Mouse (Mus musculus) heart, embryonic 12.5 days (tissue): Measurements from ENCODE around the gene Cd52. TPM values are rescaled to one million over a fixed set of nuclear protein-coding genes. Genes with fewer than 3 reads are reported as not detected.
A peak's percentile ranks its signal among the peaks of the same experiment; 100 is the strongest.

Source experiments
- ATAC-seq: fragments of 200-750 bp; cut with Nextera tagmentation; 2 replicates; pipeline ENCODE4 v1.8.0; 2017; ENCODE audit warnings: moderate TSS enrichment, moderate library complexity; ENCODE audit not compliant: insufficient number of reproducible peaks, low FRiP score
- H3K27ac ChIP-seq: fragments of 300-500 bp; sonication (generic); 2 replicates; pipeline ENCODE4 v1.5.1; 2016; ENCODE audit warnings: mild to moderate bottlenecking, moderate library complexity; ENCODE audit not compliant: poor library complexity, severe bottlenecking
- H3K27me3 ChIP-seq: fragments of 300-500 bp; sonication (generic); replicated peaks from 2 replicates; pipeline ENCODE4 v1.6.1; 2016; ENCODE audit warnings: mild to moderate bottlenecking, moderate library complexity
- H3K36me3 ChIP-seq: fragments of 300-500 bp; sonication (generic); 2 replicates; pipeline ENCODE4 v1.6.1; 2016; ENCODE audit warnings: mild to moderate bottlenecking, moderate library complexity
- H3K4me1 ChIP-seq: fragments of 300-500 bp; sonication (generic); replicated peaks from 2 replicates; pipeline ENCODE4 v1.6.1; 2016; ENCODE audit warnings: mild to moderate bottlenecking
- H3K4me2 ChIP-seq: fragments of 300-500 bp; sonication (generic); 2 replicates; pipeline ENCODE4 v1.6.1; 2016; ENCODE audit warnings: mild to moderate bottlenecking, moderate library complexity
- H3K4me3 ChIP-seq: fragments of 300-500 bp; sonication (generic); 2 replicates; pipeline ENCODE4 v1.5.1; 2016; ENCODE audit warnings: mild to moderate bottlenecking
- H3K9ac ChIP-seq: fragments of 300-500 bp; sonication (generic); 2 replicates; pipeline ENCODE4 v1.6.1; 2016; ENCODE audit warnings: mild to moderate bottlenecking, moderate library complexity
- H3K9me3 ChIP-seq: fragments of 300-500 bp; sonication (generic); replicated peaks from 2 replicates; pipeline ENCODE4 v1.6.1; 2016; ENCODE audit warnings: mild to moderate bottlenecking, moderate library complexity
- WGBS: fragments of 180-500 bp; shearing (Covaris S2); methylation state at CpG from one replicate; pipeline ENCODE4 v1.1.7; 2016; 5-methylcytosine and 5-hydroxymethylcytosine counted together
- polyA plus RNA-seq: library from polyadenylated mRNA; unstranded; fragments of >200 nt; fragmentation: Nextera tagmentation; extraction: Ambion mirVana; gene quantifications from 2 replicates; pipeline ENCODE4 v1.2.1, GENCODE M21; 2016

Cd52 gene
- polyA plus RNA-seq, 1 experiment from 2014 or later: 5.7 TPM

GRCm38 (mm10) chr4:134102742-134103119, 7.8 kb upstream of the Cd52 start:
- peak; percentile 12; the same call in 1 of the 2 replicates for ATAC-seq
- peak overlapping the region; percentile 74 for H3K4me2 ChIP-seq
- no peaks in the 10 kb centered on the region for H3K36me3 ChIP-seq
- WGBS: 2% methylated on average over 21 of the region's 21 CpGs
- H3K4me3 ChIP-seq: peak overlapping the region; percentile 71
- H3K4me1 ChIP-seq: peaks cover 12% of the 10 kb centered on the region; the same call in 1 of the 2 replicates
- no peaks in the 10 kb centered on the region for H3K9me3 ChIP-seq
- no peak overlapping the region for H3K27ac ChIP-seq
- H3K27me3 ChIP-seq: no peaks in the 10 kb centered on the region
- H3K9ac ChIP-seq: peak overlapping the region; percentile 69

GRCm38 (mm10) chr4:134101979-134102741, 7.3 kb upstream of the Cd52 start, which contains the start of gene Ubxn11:
Gene Ubxn11, plus strand, starts transcription at chr4:134102570.
- H3K9me3 ChIP-seq: no peaks in the 10 kb centered on the region
- H3K27me3 ChIP-seq: no peaks in the 10 kb centered on the region
- ATAC-seq: peak; percentile 93
- H3K4me2 ChIP-seq: peak within 1 kb of the TSS; percentile 74
- peaks cover 12% of the 10 kb centered on the region; the same call in 1 of the 2 replicates for H3K4me1 ChIP-seq
- peak within 1 kb of the TSS; percentile 71 for H3K4me3 ChIP-seq
- peak within 1 kb of the TSS; percentile 69 for H3K9ac ChIP-seq
- H3K36me3 ChIP-seq: no peaks in the 10 kb centered on the region
- no peak within 1 kb of the TSS for H3K27ac ChIP-seq
- 17% methylated on average over 34 of the region's 34 CpGs for WGBS

GRCm38 (mm10) chr4:134100245-134100644, 5.4 kb upstream of the Cd52 start:
- no peak for ATAC-seq
- peaks cover 12% of the 10 kb centered on the region; the same call in 1 of the 2 replicates for H3K4me1 ChIP-seq
- no peaks in the 10 kb centered on the region for H3K36me3 ChIP-seq
- no peak overlapping the region for H3K4me3 ChIP-seq
- H3K4me2 ChIP-seq: no peak overlapping the region
- 75% methylated on average over 4 of the region's 4 CpGs for WGBS
- H3K9ac ChIP-seq: no peak overlapping the region
- no peaks in the 10 kb centered on the region for H3K9me3 ChIP-seq
- no peaks in the 10 kb centered on the region for H3K27me3 ChIP-seq
- H3K27ac ChIP-seq: no peak overlapping the region

GRCm38 (mm10) chr4:134098628-134099027, 3.7 kb upstream of the Cd52 start:
- Histone ChIP-seq H3K9ac (no peak overlapping the region), H3K4me1 (peaks cover 12% of the 10 kb centered on the region; the same call in 1 of the 2 replicates), H3K36me3 (no peaks in the 10 kb centered on the region), H3K9me3 (no peaks in the 10 kb centered on the region), H3K27me3 (no peaks in the 10 kb centered on the region), H3K4me2 (no peak overlapping the region), H3K27ac (no peak overlapping the region), H3K4me3 (no peak overlapping the region)
- ATAC-seq: no peak
- 37% methylated on average over 8 of the region's 8 CpGs for WGBS

GRCm38 (mm10) chr4:134097015-134097608, 2.2 kb upstream of the Cd52 start:
- no peak overlapping the region for H3K4me3 ChIP-seq
- no peak overlapping the region for H3K27ac ChIP-seq
- H3K4me2 ChIP-seq: no peak overlapping the region
- ATAC-seq: no peak
- no peak overlapping the region for H3K9ac ChIP-seq
- H3K9me3 ChIP-seq: no peaks in the 10 kb centered on the region
- H3K27me3 ChIP-seq: no peaks in the 10 kb centered on the region
- H3K36me3 ChIP-seq: no peaks in the 10 kb centered on the region
- H3K4me1 ChIP-seq: peaks cover 6% of the 10 kb centered on the region; the same call in 1 of the 2 replicates
- 60% methylated on average over 5 of the region's 5 CpGs for WGBS

GRCm38 (mm10) chr4:134096120-134096519, 1.2 kb upstream of the Cd52 start:
- 85% methylated on average over 3 of the region's 3 CpGs for WGBS
- Histone ChIP-seq H3K27ac (no peak overlapping the region), H3K27me3 (no peaks in the 10 kb centered on the region)

GRCm38 (mm10) chr4:134094004-134094564, 798 bp downstream of the Cd52 start:
- H3K36me3 ChIP-seq: no peaks in the 10 kb centered on the region
- WGBS: 81% methylated on average over 7 of the region's 7 CpGs
- no peak overlapping the region for H3K27ac ChIP-seq
- H3K9me3 ChIP-seq: no peaks in the 10 kb centered on the region
- no peak for ATAC-seq
- peaks cover 6% of the 10 kb centered on the region; the same call in 1 of the 2 replicates for H3K4me1 ChIP-seq
- H3K27me3 ChIP-seq: no peaks in the 10 kb centered on the region
- no peak overlapping the region for H3K9ac ChIP-seq
- H3K4me2 ChIP-seq: no peak overlapping the region
- H3K4me3 ChIP-seq: no peak overlapping the region

More at GRCm38 (mm10) chr4:134096120-134096519, 1.2 kb upstream of the Cd52 start:
- Histone ChIP-seq H3K4me3 (no peak overlapping the region), H3K4me2 (no peak overlapping the region), H3K9me3 (no peaks in the 10 kb centered on the region), H3K9ac (no peak overlapping the region), H3K36me3 (no peaks in the 10 kb centered on the region), H3K4me1 (peaks cover 6% of the 10 kb centered on the region; the same call in 1 of the 2 replicates)
- no peak for ATAC-seq

- ATAC-seq: no peak
- Histone ChIP-seq H3K9ac (no peak overlapping the region; the same call in 1 of the 2 replicates), H3K4me1 (no peaks in the 10 kb centered on the region), H3K4me2 (no peak overlapping the region), H3K4me3 (no peak overlapping the region), H3K9me3 (no peaks in the 10 kb centered on the region), H3K27me3 (no peaks in the 10 kb centered on the region), H3K27ac (no peak overlapping the region), H3K36me3 (no peaks in the 10 kb centered on the region)
- WGBS: 71% methylated on average over 6 of the region's 6 CpGs
These were observed 2.2 kb downstream of the Cd52 start for GRCm38 (mm10) chr4:134092382-134093288.

GRCm38 (mm10) chr4:134091225-134091529, 3.7 kb downstream of the Cd52 start:
- Histone ChIP-seq H3K27ac (no peak overlapping the region), H3K9ac (no peak overlapping the region), H3K4me3 (no peak overlapping the region), H3K9me3 (no peaks in the 10 kb centered on the region), H3K4me2 (no peak overlapping the region), H3K4me1 (no peaks in the 10 kb centered on the region), H3K27me3 (no peaks in the 10 kb centered on the region), H3K36me3 (no peaks in the 10 kb centered on the region)
- WGBS: 84% methylated on average over 6 of the region's 6 CpGs
- ATAC-seq: no peak

- Histone ChIP-seq H3K36me3 (no peaks in the 10 kb centered on the region), H3K9me3 (no peaks in the 10 kb centered on the region), H3K9ac (no peak overlapping the region), H3K27me3 (no peaks in the 10 kb centered on the region), H3K4me2 (no peak overlapping the region), H3K27ac (no peak overlapping the region), H3K4me1 (no peaks in the 10 kb centered on the region), H3K4me3 (no peak overlapping the region)
- no peak for ATAC-seq
- 56% methylated on average over 16 of the region's 16 CpGs for WGBS
These were observed 4.2 kb downstream of the Cd52 start for GRCm38 (mm10) chr4:134090521-134091224.
